ENCODE assay signal across 19 mouse cellular contexts in genomic region chr8:121016621-121017020, GRCm38 (mm10).
DNase-seq lines count a peak whose midpoint lies in the region; ATAC-seq and TF ChIP-seq lines count a peak whose summit lies in the region.
"Had no signal": no experiment of that assay in that cellular context is flagged by ENCODE, and none has a peak within 500 bp of the region (broad histone marks: within the 10 kb centered on the region; RNA-seq: fewer than 3 reads in every experiment).

No protein-coding gene starts in this region.

- TF ChIP-seq CTCF in lung, embryonic 14.5 days (IDR thresholded peaks at IDR 0.05; ENCODE audit: low read depth) = no peak
- TF ChIP-seq CTCF in lung, postnatal 0 days (IDR thresholded peaks at IDR 0.05) = no peak

- no peaks in the 10 kb centered on the region for H3K9me3 ChIP-seq in lung, embryonic 14.5 days (ENCODE audit: low read depth, low read length)
- H3K9me3 ChIP-seq in lung, postnatal 0 days (ENCODE audit: low read length) = no peaks in the 10 kb centered on the region
- no peaks in the 10 kb centered on the region for H3K9me3 ChIP-seq in stomach, embryonic 15.5 days
- H3K9me3 ChIP-seq: embryonic facial prominence, embryonic 12.5 days; heart, embryonic 15.5 days; limb, embryonic 10.5 days had no signal

- peak overlapping the region; percentile 1; the same call in 1 of the 2 replicates for H3K9ac ChIP-seq in lung, embryonic 14.5 days
- H3K9ac ChIP-seq in lung, postnatal 0 days (replicated peaks; ENCODE audit: low read depth) = no peak overlapping the region
- H3K9ac ChIP-seq in stomach, embryonic 15.5 days = no peak overlapping the region
- H3K9ac ChIP-seq: embryonic facial prominence, embryonic 12.5 days; heart, embryonic 15.5 days had no signal

- ATAC-seq in lung, embryonic 14.5 days (ENCODE audit: insufficient read depth) = peak; percentile 63; the same call in 1 of the 2 replicates
- no peak for ATAC-seq in lung, postnatal 0 days
- no peak for ATAC-seq in stomach, embryonic 15.5 days (ENCODE audit: insufficient read depth, low FRiP score, low read depth)

- TF ChIP-seq EP300 in lung, postnatal 0 days (IDR thresholded peaks at IDR 0.05) = no peak

- DNase-seq in lung, embryonic 14.5 days = peak; percentile 63
- DNase-seq in lung, postnatal 0 days (ENCODE audit: low spot score) = no peak
- DNase-seq in adrenal gland, postnatal 14 days = peak; percentile 73
- DNase-seq in layer of hippocampus, adult 8-10 months (ENCODE audit: low spot score in 2 of 2) = peak; percentile 28 to 62
- no peak for DNase-seq in cerebellum, adult 9-10 months
- no peak for DNase-seq in gastrocnemius, postnatal 4 days (ENCODE audit: low spot score in 2 of 2)
- DNase-seq in kidney, postnatal 10 days = no peak
- DNase-seq: cerebellum, adult 18-20 months; heart, adult 2 months; kidney, adult 11 months; kidney, postnatal 14 days; lung, postnatal 10 days; right cerebral cortex, postnatal 25 days; thymus, adult 18-20 months had no signal

- no peaks in the 10 kb centered on the region for H3K36me3 ChIP-seq in lung, embryonic 14.5 days (ENCODE audit: insufficient read depth)
- no peaks in the 10 kb centered on the region for H3K36me3 ChIP-seq in lung, postnatal 0 days (ENCODE audit: insufficient read depth, low read length)
- H3K36me3 ChIP-seq in stomach, embryonic 15.5 days = no peaks in the 10 kb centered on the region
- H3K36me3 ChIP-seq: embryonic facial prominence, embryonic 12.5 days; heart, embryonic 15.5 days; limb, embryonic 10.5 days had no signal

- peak overlapping the region; percentile 41 for H3K4me2 ChIP-seq in lung, embryonic 14.5 days
- H3K4me2 ChIP-seq in lung, postnatal 0 days (replicated peaks; ENCODE audit: low read depth, low read length) = no peak overlapping the region
- H3K4me2 ChIP-seq in stomach, embryonic 15.5 days = peak overlapping the region; percentile 43
- H3K4me2 ChIP-seq: embryonic facial prominence, embryonic 12.5 days; heart, embryonic 15.5 days; liver, embryonic 11.5 days had no signal

- no peak overlapping the region for H3K27ac ChIP-seq in lung, embryonic 14.5 days (ENCODE audit: low read depth)
- no peak overlapping the region for H3K27ac ChIP-seq in lung, postnatal 0 days (ENCODE audit: low read length)
- no peak overlapping the region for H3K27ac ChIP-seq in stomach, embryonic 15.5 days
- H3K27ac ChIP-seq: embryonic facial prominence, embryonic 12.5 days; heart, adult 2 months; heart, embryonic 15.5 days; limb, embryonic 10.5 days had no signal

- H3K27me3 ChIP-seq in lung, embryonic 14.5 days (ENCODE audit: insufficient read depth, low read length) = no peaks in the 10 kb centered on the region
- H3K27me3 ChIP-seq in lung, postnatal 0 days (replicated peaks; ENCODE audit: insufficient read depth, low read length) = no peaks in the 10 kb centered on the region; the same call in 1 of the 2 replicates
- no peaks in the 10 kb centered on the region for H3K27me3 ChIP-seq in stomach, embryonic 15.5 days (replicated peaks)

- H3K4me3 ChIP-seq in lung, embryonic 14.5 days (ENCODE audit: low read depth, low read length) = peak overlapping the region; percentile 6; the same call in 1 of the 2 replicates
- H3K4me3 ChIP-seq in lung, postnatal 0 days (ENCODE audit: low read depth, low read length) = no peak overlapping the region
- no peak overlapping the region for H3K4me3 ChIP-seq in stomach, embryonic 15.5 days (replicated peaks)
- H3K4me3 ChIP-seq: embryonic facial prominence, embryonic 12.5 days; heart, adult 2 months; heart, embryonic 15.5 days; limb, embryonic 10.5 days had no signal

- H3K4me1 ChIP-seq in lung, embryonic 14.5 days (ENCODE audit: insufficient read depth) = no peaks in the 10 kb centered on the region
- no peaks in the 10 kb centered on the region for H3K4me1 ChIP-seq in lung, postnatal 0 days (ENCODE audit: insufficient read depth, low read depth, low read length)
- H3K4me1 ChIP-seq in stomach, embryonic 15.5 days = peaks cover 17% of the 10 kb centered on the region

- 43% methylated on average over 17 of the region's 17 CpGs for WGBS in lung, embryonic 14.5 days
- 48% methylated on average over 17 of the region's 17 CpGs for WGBS in lung, postnatal 0 days
- WGBS in stomach, embryonic 15.5 days = 56% methylated on average over 17 of the region's 17 CpGs

Comparison
In these comparisons a context has a peak if more than half of its experiments do, and no peak if none do; other contexts are left out.
1. DNase-seq: peak in lung, embryonic 14.5 days (single experiment), adrenal gland, postnatal 14 days (single experiment) and layer of hippocampus, adult 8-10 months (2 of 2); none in lung, postnatal 0 days (single experiment), cerebellum, adult 9-10 months (single experiment), gastrocnemius, postnatal 4 days (0 of 2) and kidney, postnatal 10 days (single experiment).